Mouse (Mus musculus) kidney, postnatal 0 days (tissue): Measurements from ENCODE around the gene Cd99l2. TPM values are rescaled to one million over a fixed set of nuclear protein-coding genes. Genes with fewer than 3 reads are reported as not detected.

ENCODE experiments used
- ATAC-seq: fragments of 200-750 bp; cut with Nextera tagmentation; replicated peaks from 2 replicates; pipeline ENCODE4 v1.8.0; 2017; ENCODE audit warnings: low read depth, moderate number of reproducible peaks, moderate TSS enrichment, moderate library complexity; ENCODE audit not compliant: low FRiP score
- DNase-seq: peaks from one replicate; pipeline ENCODE4 v3.0.0-alpha.2; 2016; ENCODE audit warnings: low spot score
- H3K27ac ChIP-seq: fragments of 300-500 bp; sonication (generic); 2 replicates; pipeline ENCODE4 v1.5.1; 2014; ENCODE audit warnings: mild to moderate bottlenecking
- H3K27me3 ChIP-seq: fragments of 300-500 bp; sonication (generic); 2 replicates; pipeline ENCODE4 v1.6.1; 2014; ENCODE audit warnings: low read length, mixed read lengths; ENCODE audit not compliant: insufficient read depth
- H3K36me3 ChIP-seq: fragments of 300-500 bp; sonication (generic); 2 replicates; pipeline ENCODE4 v1.6.1; 2014; ENCODE audit warnings: low read length, mixed read lengths; ENCODE audit not compliant: insufficient read depth
- H3K4me1 ChIP-seq: fragments of 300-500 bp; sonication (generic); replicated peaks from 2 replicates; pipeline ENCODE4 v1.6.1; 2014; ENCODE audit warnings: antibody characterized with exemption, low read length, mixed read lengths; ENCODE audit not compliant: insufficient read depth
- H3K4me2 ChIP-seq: fragments of 300-500 bp; sonication (generic); 2 replicates; pipeline ENCODE4 v1.6.1; 2014; ENCODE audit warnings: mild to moderate bottlenecking, low read length, moderate library complexity, mixed read lengths
- H3K4me3 ChIP-seq: fragments of 300-500 bp; sonication (generic); replicated peaks from 2 replicates; pipeline ENCODE4 v1.5.1; 2014; ENCODE audit warnings: low read depth, low read length
- H3K9ac ChIP-seq: fragments of 300-500 bp; sonication (generic); 2 replicates; pipeline ENCODE4 v1.6.1; 2014; ENCODE audit warnings: low read depth, low read length
- H3K9me3 ChIP-seq: fragments of 300-500 bp; sonication (generic); replicated peaks from 2 replicates; pipeline ENCODE4 v1.6.1; 2016; ENCODE audit warnings: low read length, inconsistent platforms, mixed read lengths
- CTCF ChIP-seq: IDR thresholded peaks from 2 replicates; pipeline ENCODE4 v1.5.1; 2016; ENCODE audit warnings: antibody characterized with exemption, low read depth, mild to moderate bottlenecking, moderate library complexity
- WGBS: fragments of 180-500 bp; shearing (Covaris S2); extraction: QIAGEN DNeasy Blood & Tissue Kit; methylation state at CpG from one replicate; pipeline ENCODE4 v1.1.7; 2014; 5-methylcytosine and 5-hydroxymethylcytosine counted together
- polyA plus RNA-seq: library from polyadenylated mRNA; unstranded; fragments of >200 nt; fragmentation: Nextera tagmentation; extraction: Ambion mirVana; gene quantifications from 2 replicates; pipeline ENCODE4 v1.2.1, GENCODE M21; 2015

The Cd99l2 gene
- polyA plus RNA-seq, 1 experiment from 2014 or later, result 22.2 TPM

DNA sequence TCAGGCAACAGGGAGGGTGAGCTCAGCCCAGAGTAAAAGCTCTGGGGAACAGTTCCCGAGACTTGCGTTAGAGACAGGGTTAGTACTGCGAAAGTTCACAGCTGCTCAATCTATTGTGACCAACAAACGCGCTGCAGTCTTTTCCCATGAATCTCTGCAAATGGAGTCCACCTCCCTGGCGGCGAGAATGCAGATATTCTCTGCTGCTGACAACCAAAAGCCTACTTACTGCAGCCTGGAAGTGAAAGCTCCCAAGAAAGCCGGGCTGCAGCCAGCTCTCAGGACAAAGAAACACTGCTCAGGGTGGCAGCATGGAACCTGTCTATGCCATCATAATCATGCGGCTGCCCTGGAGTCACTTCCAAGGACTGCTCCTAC, 619 bp upstream of the Cd99l2 start:
- WGBS, result 26% methylated on average over 9 of the region's 9 CpGs

DNA sequence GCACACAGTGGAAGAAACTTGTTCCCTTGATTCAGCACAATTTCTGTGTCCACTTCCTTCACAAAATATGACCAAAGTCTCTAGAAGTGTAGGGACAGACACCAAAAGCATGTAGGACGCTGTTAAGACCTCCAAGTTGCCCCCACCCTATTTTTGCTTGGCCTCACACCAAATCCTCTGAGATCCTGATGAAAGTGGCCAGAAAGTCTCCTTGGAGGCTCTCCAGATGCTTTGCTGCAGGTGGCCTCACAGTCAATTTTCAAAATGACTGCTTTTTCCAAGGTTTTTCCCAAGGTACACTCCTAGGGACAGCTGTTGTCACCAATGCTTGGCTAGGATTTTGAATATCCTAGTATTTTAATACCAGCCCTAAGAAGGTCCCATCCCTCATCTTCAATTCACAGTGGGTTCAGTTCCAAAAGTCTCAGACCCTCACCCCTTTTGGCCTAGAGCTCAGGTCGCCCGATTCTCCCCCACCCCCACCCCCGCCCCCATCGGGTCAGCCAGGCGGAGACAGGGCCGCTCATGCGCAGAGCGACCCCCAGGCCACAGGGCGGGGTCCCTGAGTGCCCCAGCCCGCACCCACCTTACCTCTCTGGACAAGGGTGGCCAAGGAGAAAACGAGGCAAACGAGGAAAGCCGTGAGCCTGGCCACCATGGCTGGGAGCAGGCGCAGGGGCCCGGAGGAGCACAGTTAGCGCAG, 567 bp downstream of the Cd99l2 start:
- WGBS, result 17% methylated on average over 15 of the region's 17 CpGs
- ATAC-seq, result no peak

More for the DNA sequence above, 619 bp upstream of the Cd99l2 start:
- DNase-seq (peak; percentile 68), ATAC-seq (peak; percentile 36)
- Histone ChIP-seq H3K36me3 (no peaks in the 10 kb centered on the region), H3K27me3 (no peaks in the 10 kb centered on the region), H3K9me3 (no peaks in the 10 kb centered on the region), H3K27ac (peak overlapping the region; percentile 93), H3K4me2 (peak overlapping the region; percentile 64), H3K9ac (peak overlapping the region; percentile 53), H3K4me3 (peak overlapping the region; percentile 60), H3K4me1 (peaks cover 4% of the 10 kb centered on the region; the same call in 1 of the 2 replicates)
- peak; percentile 39 for TF ChIP-seq CTCF

DNA sequence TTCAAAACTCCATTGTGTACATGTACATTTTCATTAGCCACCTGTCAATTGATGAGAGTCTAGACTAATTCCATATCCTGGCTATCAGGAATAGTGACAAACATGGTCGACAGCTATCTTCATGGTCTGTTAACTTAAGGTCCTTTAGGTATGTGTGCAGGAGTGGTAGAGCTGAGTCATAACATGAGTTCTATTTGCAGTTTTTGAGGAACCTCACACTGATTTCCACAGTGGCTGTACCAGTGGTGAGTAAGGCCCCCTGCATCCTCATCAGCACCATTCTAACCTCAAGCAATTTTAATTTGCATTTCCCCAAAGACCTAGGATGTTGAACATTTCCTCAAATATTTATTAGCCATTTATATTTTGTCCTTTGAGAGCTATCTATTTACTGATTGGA, 3.3 kb downstream of the Cd99l2 start:
- Histone ChIP-seq H3K9ac (no peak overlapping the region), H3K27ac (no peak overlapping the region), H3K4me1 (peaks cover 4% of the 10 kb centered on the region; the same call in 1 of the 2 replicates), H3K4me3 (no peak overlapping the region), H3K9me3 (no peaks in the 10 kb centered on the region), H3K4me2 (no peak overlapping the region), H3K36me3 (no peaks in the 10 kb centered on the region), H3K27me3 (no peaks in the 10 kb centered on the region)
- WGBS, result 64% methylated on average over 1 of the region's 1 CpGs
- no peak for TF ChIP-seq CTCF
- DNase-seq, result no peak
- ATAC-seq, result no peak

More for the DNA sequence above, 567 bp downstream of the Cd99l2 start:
- Histone ChIP-seq H3K4me3 (peak overlapping the region; percentile 60), H3K36me3 (no peaks in the 10 kb centered on the region), H3K4me1 (peaks cover 4% of the 10 kb centered on the region; the same call in 1 of the 2 replicates), H3K9ac (peak overlapping the region; percentile 74), H3K27me3 (no peaks in the 10 kb centered on the region), H3K4me2 (peak overlapping the region; percentile 64), H3K27ac (peak overlapping the region; percentile 93), H3K9me3 (no peaks in the 10 kb centered on the region)
- no peak for DNase-seq
- TF ChIP-seq CTCF, result no peak

DNA sequence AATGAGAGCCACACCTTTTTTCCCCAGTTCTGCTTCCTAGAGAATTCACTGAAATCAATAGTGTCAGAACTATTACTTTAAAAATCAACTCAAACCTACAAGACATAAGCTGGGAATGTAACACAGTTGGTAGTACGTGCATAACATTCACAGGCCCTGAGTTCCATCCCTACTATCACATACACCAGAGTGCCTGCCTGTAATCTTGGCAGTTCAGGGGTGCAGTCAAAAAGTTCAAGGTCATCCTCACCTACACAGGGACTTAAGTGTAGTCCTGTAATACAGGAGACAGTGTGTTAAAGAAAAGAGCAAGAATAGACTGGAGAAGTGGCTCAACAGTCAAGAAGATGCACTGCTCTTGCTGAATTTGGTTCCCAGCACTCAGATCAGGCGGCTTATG, 10.4 kb downstream of the Cd99l2 start:
- no peak overlapping the region for H3K4me3 ChIP-seq
- no peak overlapping the region for H3K27ac ChIP-seq
- TF ChIP-seq CTCF, result no peak
- ATAC-seq (no peak), DNase-seq (no peak)
- no peak overlapping the region for H3K4me2 ChIP-seq
- no peaks in the 10 kb centered on the region for H3K36me3 ChIP-seq
- no peaks in the 10 kb centered on the region for H3K4me1 ChIP-seq
- no peaks in the 10 kb centered on the region for H3K9me3 ChIP-seq
- H3K9ac ChIP-seq, result no peak overlapping the region
- H3K27me3 ChIP-seq, result no peaks in the 10 kb centered on the region
- WGBS, result 85% methylated on average over 2 of the region's 2 CpGs

DNA sequence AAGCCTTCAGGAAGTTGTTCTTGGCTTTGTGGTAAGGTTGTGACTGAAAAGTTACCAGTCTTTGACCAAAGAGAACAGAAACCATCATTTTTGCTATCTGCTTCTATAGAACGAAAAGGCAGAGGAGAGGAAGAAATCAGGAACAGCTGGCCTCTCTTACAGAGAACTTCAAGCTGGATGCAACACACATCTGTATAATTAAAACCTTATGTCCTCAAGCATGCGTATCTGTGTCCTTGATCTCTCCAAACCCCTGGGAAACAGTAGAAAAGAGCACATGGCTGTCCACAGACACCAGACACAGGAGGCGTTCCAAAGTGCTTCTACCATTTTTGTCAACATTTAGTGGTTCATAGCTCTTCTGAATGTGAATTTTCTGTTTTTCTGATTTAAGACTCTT, 16.7 kb downstream of the Cd99l2 start:
- Histone ChIP-seq H3K27ac (no peak overlapping the region), H3K9me3 (no peaks in the 10 kb centered on the region), H3K4me2 (no peak overlapping the region), H3K4me1 (no peaks in the 10 kb centered on the region), H3K9ac (no peak overlapping the region), H3K27me3 (no peaks in the 10 kb centered on the region), H3K36me3 (no peaks in the 10 kb centered on the region), H3K4me3 (no peak overlapping the region)
- TF ChIP-seq CTCF, result no peak
- ATAC-seq (no peak), DNase-seq (no peak)
- WGBS, result 67% methylated on average over 3 of the region's 3 CpGs

DNA sequence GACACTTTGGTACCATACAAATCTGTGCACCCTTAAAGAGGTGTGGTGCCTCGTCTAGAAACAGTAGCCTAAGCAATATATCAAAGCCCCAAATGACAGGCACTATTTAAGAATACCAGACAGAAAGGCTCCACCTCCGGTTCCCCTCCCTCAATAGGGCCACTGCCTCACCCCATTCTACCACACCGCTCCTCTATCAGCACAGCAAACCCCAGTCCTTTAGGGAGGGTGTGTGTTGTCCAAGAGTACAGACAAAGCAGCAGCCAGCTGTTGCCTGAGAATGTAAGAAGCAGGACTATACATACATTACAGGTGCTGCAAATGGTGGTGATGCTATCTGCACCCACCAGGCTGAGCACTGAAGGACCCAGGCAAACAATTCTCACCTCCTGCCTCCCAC, 17.2 kb downstream of the Cd99l2 start:
- WGBS, result 67% methylated on average over 3 of the region's 3 CpGs
- ATAC-seq, result no peak
- no peak for TF ChIP-seq CTCF

DNA sequence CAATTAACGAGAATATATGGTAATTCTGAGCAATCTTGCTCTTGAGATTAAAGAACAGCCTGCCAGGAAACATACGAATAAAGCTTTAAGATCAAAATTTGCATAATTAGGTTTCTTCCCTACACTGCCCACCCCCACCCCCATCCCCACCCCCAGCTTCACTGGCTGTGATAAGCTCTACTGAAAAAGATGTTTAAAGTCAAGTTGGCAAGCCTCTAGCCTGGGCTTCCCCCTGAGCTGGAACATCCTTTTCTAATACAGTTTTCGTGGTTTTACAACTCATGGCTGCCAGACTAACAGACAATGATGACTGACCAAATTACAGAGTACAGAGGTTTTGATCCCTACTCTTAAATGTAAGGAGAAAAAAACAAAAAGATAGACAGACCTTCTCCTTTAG, 17.6 kb downstream of the Cd99l2 start:
- no peak for TF ChIP-seq CTCF
- no peak overlapping the region for H3K27ac ChIP-seq
- H3K36me3 ChIP-seq, result no peaks in the 10 kb centered on the region
- no peaks in the 10 kb centered on the region for H3K27me3 ChIP-seq
- ATAC-seq (no peak), DNase-seq (no peak)
- no peaks in the 10 kb centered on the region for H3K4me1 ChIP-seq
- H3K4me2 ChIP-seq, result no peak overlapping the region
- H3K9ac ChIP-seq, result no peak overlapping the region
- no peaks in the 10 kb centered on the region for H3K9me3 ChIP-seq
- H3K4me3 ChIP-seq, result no peak overlapping the region
- WGBS, result 76% methylated on average over 3 of the region's 3 CpGs

More for the DNA sequence above, 17.2 kb downstream of the Cd99l2 start:
- no peaks in the 10 kb centered on the region for H3K4me1 ChIP-seq
- no peak for DNase-seq
- no peak overlapping the region for H3K4me2 ChIP-seq
- no peak overlapping the region for H3K4me3 ChIP-seq
- no peaks in the 10 kb centered on the region for H3K9me3 ChIP-seq
- H3K36me3 ChIP-seq, result no peaks in the 10 kb centered on the region
- no peak overlapping the region for H3K9ac ChIP-seq
- H3K27ac ChIP-seq, result no peak overlapping the region
- no peaks in the 10 kb centered on the region for H3K27me3 ChIP-seq
